Mouse (Mus musculus) frontal cortex, postnatal 10 days (tissue): ENCODE data around the gene Vwa3a.
A peak's percentile ranks its signal among the peaks of the same experiment; 100 is the strongest.

Experiments
- DNase-seq, 2 experiments: peaks; one replicate each; pipeline ENCODE4 v3.0.0; 2022; ENCODE audit warnings: low spot score in 2 of 2, mixed read lengths in 1 of 2

Gene Vwa3a

GRCm38 (mm10) chr7:120835449-120836359 lies 96.6 kb downstream of the Vwa3a start:
- DNase-seq: peak; percentile 82 to 93

- DNase-seq: no peak
These were observed 97.2 kb downstream of the Vwa3a start for GRCm38 (mm10) chr7:120836361-120836760.

GRCm38 (mm10) chr7:120838436-120839160 lies 99.5 kb downstream of the Vwa3a start:
- DNase-seq: no peak

GRCm38 (mm10) chr7:120839786-120840185 lies 100.7 kb downstream of the Vwa3a start:
- no peak for DNase-seq

- DNase-seq: peak; percentile 77 to 83
These were observed 103.4 kb downstream of the Vwa3a start, which contains the start of gene Eef2k for GRCm38 (mm10) chr7:120842345-120843036. Eef2k (plus strand) TSS chr7:120842831.

- peak; percentile 84 to 90 for DNase-seq
These were observed 104.0 kb downstream of the Vwa3a start for GRCm38 (mm10) chr7:120843037-120843621.

GRCm38 (mm10) chr7:120843852-120844435 lies 104.8 kb downstream of the Vwa3a start:
- no peak for DNase-seq

- DNase-seq: no peak
These were observed 105.6 kb downstream of the Vwa3a start for GRCm38 (mm10) chr7:120844689-120845088.

GRCm38 (mm10) chr7:120848831-120849512 lies 109.9 kb downstream of the Vwa3a start:
- no peak for DNase-seq

GRCm38 (mm10) chr7:120850165-120850564 lies 111.0 kb downstream of the Vwa3a start:
- no peak for DNase-seq
